Mouse (Mus musculus) ovary, postnatal 14 days (tissue): ENCODE data around the gene Hs6st3.

Experiments
- DNase-seq: peaks from one replicate; pipeline ENCODE4 v3.0.0; 2022; ENCODE audit warnings: low spot score

The Hs6st3 gene

DNA sequence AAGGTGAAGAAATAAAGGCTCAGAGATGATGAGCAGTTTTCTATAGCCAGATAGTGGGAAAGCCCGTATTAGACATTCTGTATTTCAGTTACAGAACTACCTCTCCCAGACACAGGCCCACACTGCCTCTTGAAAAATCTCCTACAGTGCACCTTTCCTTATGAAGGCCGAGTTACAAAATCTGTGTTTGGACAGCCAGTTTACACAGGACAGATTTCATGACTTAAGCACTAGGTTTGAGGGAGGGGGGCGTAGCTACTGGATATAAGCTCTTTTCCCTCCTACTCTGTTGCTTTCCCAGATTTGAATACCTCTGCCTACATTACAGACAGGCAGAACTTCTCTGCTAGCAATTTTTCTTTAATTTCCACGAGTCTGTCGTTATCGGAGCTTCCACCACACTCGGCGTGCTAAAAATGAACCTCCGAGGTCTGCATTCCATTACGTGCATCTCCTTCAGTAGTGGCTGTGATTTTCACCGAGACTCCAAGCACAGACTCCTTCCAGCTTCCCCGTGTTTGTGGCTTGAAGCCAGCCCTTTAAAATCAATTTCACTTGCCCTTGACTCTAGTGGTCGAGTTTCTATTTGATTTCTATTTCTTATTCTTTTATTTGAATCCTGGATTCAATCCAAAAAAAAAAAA, 770.0 kb downstream of the Hs6st3 start:
- no peak for DNase-seq

DNA sequence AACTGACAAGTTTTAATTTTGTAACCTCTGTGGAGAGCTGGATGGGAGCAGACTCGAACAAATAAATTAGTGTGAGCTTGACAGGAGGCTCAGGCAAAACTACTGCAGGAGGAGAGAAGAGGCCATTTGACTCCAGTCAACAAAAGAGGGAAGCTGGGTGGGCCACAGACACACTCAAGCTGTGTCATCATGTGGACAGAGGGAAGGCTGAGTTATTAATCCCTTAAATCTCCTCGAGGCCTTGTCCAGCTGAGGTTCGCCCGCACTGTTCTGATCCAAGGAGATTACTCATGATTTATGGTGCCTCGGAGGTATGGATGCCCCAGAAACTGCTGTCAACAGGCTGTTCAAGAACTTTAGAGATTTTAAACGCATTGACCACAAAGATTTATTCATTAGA, 776.4 kb downstream of the Hs6st3 start:
- no peak for DNase-seq

DNA sequence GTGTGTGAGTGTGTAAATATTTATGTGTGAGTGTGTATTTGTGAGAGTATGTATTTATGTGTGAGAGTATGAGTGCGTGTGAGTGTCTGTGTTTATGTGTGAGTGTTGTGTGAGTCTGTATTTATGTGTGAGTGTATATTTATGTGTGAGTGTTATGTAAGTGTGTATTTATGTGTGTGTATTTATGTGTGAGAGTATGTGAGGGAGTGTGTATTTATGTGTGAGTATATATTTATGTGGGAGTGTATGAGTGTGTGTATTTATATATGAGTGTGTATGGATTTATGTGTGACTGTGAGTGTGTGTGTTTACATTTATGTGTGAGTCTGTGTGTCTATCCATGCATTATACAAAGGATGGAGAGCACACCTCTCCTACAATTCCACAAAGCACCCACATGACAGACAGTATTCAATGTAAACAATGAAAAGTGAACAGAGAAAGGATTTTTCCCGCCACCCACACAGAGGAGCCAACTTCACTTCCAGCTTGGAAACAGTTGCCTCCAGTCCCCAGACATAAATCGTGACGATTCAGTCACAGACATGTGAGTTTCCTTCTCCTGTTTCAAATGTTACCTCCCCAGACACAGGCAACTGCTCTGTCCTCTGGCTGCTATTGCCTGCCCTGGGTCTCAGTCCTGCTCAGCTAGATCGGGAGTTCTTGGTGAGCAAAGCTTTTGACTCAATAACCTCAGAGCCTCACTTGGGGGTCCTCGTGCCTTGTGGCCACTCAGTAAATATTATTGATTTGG, 780.3 kb downstream of the Hs6st3 start:
- DNase-seq: no peak

DNA sequence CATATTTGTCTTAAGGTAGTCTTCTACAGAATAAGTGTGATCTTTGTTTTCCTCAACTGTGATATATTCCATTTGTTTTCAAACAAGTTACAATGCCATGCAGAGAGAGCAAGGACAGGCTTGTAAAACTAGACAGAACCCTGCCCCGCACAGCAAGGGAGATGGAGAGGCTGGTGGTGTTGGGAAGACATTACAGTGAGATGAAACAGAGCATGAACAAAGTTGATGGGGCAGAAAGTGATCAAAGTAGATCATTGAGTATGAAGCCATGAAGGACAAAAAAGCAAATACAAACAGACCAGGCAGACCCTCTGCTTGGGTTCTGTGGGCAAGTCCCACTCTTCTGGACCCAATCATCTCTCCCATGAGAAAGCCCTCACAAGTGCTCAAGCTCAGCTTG, 781.0 kb downstream of the Hs6st3 start:
- DNase-seq: no peak
